Mouse (Mus musculus) cortical plate, adult 2 months (tissue): Measurements from ENCODE around the gene Kifc3.
A peak's percentile ranks its signal among the peaks of the same experiment; 100 is the strongest.

ENCODE experiments used
- CTCF ChIP-seq: fragments of 200-500 bp; IDR thresholded peaks from 2 replicates; pipeline ENCODE4 v1.5.1; 2011; ENCODE audit warnings: mild to moderate bottlenecking, control low read depth, low read length; ENCODE audit not compliant: insufficient read depth; ENCODE audit errors: extremely low read depth
- POLR2A ChIP-seq: fragments of 200-500 bp; IDR thresholded peaks from 2 replicates; pipeline ENCODE4 v1.6.1; 2011; ENCODE audit warnings: mild to moderate bottlenecking, low read length, control low read depth; ENCODE audit not compliant: insufficient read depth; ENCODE audit errors: extremely low read depth

- TF ChIP-seq CTCF (no peak), POLR2A (peak; percentile 86)
Measured at GRCm38 (mm10) chr8:95080381-95081341, 122.0 kb downstream of the Kifc3 start, which contains the start of gene Katnb1.
